Mouse (Mus musculus): ENCODE results near the gene Usp37.

GRCm38 (mm10) chr1:74411753-74412325 lies 132.2 kb downstream of the Usp37 start:
- no peak for TF ChIP-seq CTCF (IDR thresholded peaks at IDR 0.05; ENCODE audit: low read depth, low read length)
- no peak for TF ChIP-seq POLR2A (IDR thresholded peaks at IDR 0.05; ENCODE audit: extremely low read depth, insufficient read depth, low read length)

Data from liver, adult 2 months (tissue).